Mouse (Mus musculus): ENCODE measurements around the gene Pde7b. TPM values are rescaled to one million over a fixed set of nuclear protein-coding genes. Genes with fewer than 3 reads are reported as not detected.
A peak's percentile ranks its signal among the peaks of the same experiment; 100 is the strongest.

Gene Pde7b
- polyA plus RNA-seq, 1 experiment = 0.70 TPM

GRCm38 (mm10) chr10:20550771-20551170, 174.1 kb downstream of the Pde7b start:
- TF ChIP-seq CTCF (IDR thresholded peaks at IDR 0.05; ENCODE audit: control insufficient read depth, insufficient read depth, insufficient replicate concordance, low read depth, low read length) (no peak), POLR2A (IDR thresholded peaks at IDR 0.05; ENCODE audit: control insufficient read depth, low read depth, low read length) (no peak)
- Histone ChIP-seq H3K27ac (ENCODE audit: control insufficient read depth, insufficient read depth, low read depth, low read length) (no peak overlapping the region), H3K4me1 (ENCODE audit: control insufficient read depth, insufficient read depth, low read length) (peaks cover 9% of the 10 kb centered on the region), H3K36me3 (ENCODE audit: control insufficient read depth, insufficient read depth, low read length) (no peaks in the 10 kb centered on the region), H3K27me3 (ENCODE audit: control insufficient read depth, insufficient read depth, low read length) (no peaks in the 10 kb centered on the region), H3K4me3 (ENCODE audit: control insufficient read depth, low read depth, low read length) (no peak overlapping the region)

GRCm38 (mm10) chr10:20550161-20550560, 174.7 kb downstream of the Pde7b start:
- no peak for TF ChIP-seq CTCF (IDR thresholded peaks at IDR 0.05; ENCODE audit: control insufficient read depth, insufficient read depth, insufficient replicate concordance, low read depth, low read length)
- TF ChIP-seq POLR2A (IDR thresholded peaks at IDR 0.05; ENCODE audit: control insufficient read depth, low read depth, low read length) = no peak
- H3K36me3 ChIP-seq (ENCODE audit: control insufficient read depth, insufficient read depth, low read length) = no peaks in the 10 kb centered on the region
- peaks cover 9% of the 10 kb centered on the region for H3K4me1 ChIP-seq (ENCODE audit: control insufficient read depth, insufficient read depth, low read length)
- no peaks in the 10 kb centered on the region for H3K27me3 ChIP-seq (ENCODE audit: control insufficient read depth, insufficient read depth, low read length)
- no peak overlapping the region for H3K27ac ChIP-seq (ENCODE audit: control insufficient read depth, insufficient read depth, low read depth, low read length)
- no peak overlapping the region for H3K4me3 ChIP-seq (ENCODE audit: control insufficient read depth, low read depth, low read length)

DNA sequence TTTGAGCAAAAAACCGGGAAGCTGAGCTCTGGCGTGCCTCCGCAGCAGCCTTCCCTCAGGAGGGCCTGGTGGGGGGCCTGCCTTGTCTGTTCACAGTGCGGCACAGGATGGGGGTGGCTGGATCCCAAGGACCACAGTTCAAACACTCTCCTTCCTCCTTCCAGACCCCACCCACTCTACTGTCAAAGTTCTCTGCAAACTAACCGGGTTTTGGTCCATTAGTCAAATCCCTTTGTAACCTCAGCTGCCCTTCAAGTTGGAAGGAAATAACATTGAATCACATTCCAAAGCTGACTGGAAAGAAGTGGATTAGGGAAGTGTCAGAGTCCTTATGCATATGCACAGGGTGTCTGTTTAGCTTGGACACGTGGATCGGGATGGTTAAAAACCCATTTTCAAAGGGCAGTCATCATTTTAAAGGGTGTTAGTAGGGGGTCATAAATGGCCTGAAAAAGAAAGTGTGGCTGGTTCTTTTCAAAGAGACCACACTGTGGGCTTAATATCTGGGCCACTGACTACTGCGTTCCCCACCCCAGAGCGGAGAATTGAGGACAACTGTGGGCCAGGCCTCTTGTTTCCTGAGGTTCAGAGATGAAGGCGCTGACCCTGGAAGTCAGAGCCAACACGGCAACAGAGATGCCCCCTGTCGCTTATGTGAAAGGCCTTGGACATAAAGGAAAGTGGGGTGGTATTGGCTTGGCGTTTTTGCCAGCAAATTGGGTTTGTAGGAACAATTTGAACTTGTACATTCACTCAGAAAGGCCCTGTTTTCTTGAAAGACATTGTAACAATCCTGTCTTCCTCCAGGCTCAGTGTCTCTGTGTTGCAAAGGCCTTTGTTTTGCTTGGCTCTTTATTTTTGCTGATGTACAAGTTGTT, 175.8 kb downstream of the Pde7b start:
- no peaks in the 10 kb centered on the region for H3K27me3 ChIP-seq (ENCODE audit: control insufficient read depth, insufficient read depth, low read length)
- peak overlapping the region; percentile 10; the same call in 1 of the 2 replicates for H3K27ac ChIP-seq (ENCODE audit: control insufficient read depth, insufficient read depth, low read depth, low read length)
- TF ChIP-seq CTCF (IDR thresholded peaks at IDR 0.05; ENCODE audit: control insufficient read depth, insufficient read depth, insufficient replicate concordance, low read depth, low read length) (no peak), POLR2A (IDR thresholded peaks at IDR 0.05; ENCODE audit: control insufficient read depth, low read depth, low read length) (no peak)
- peaks cover 9% of the 10 kb centered on the region for H3K4me1 ChIP-seq (ENCODE audit: control insufficient read depth, insufficient read depth, low read length)
- H3K36me3 ChIP-seq (ENCODE audit: control insufficient read depth, insufficient read depth, low read length) = no peaks in the 10 kb centered on the region
- H3K4me3 ChIP-seq (ENCODE audit: control insufficient read depth, low read depth, low read length) = no peak overlapping the region

DNA sequence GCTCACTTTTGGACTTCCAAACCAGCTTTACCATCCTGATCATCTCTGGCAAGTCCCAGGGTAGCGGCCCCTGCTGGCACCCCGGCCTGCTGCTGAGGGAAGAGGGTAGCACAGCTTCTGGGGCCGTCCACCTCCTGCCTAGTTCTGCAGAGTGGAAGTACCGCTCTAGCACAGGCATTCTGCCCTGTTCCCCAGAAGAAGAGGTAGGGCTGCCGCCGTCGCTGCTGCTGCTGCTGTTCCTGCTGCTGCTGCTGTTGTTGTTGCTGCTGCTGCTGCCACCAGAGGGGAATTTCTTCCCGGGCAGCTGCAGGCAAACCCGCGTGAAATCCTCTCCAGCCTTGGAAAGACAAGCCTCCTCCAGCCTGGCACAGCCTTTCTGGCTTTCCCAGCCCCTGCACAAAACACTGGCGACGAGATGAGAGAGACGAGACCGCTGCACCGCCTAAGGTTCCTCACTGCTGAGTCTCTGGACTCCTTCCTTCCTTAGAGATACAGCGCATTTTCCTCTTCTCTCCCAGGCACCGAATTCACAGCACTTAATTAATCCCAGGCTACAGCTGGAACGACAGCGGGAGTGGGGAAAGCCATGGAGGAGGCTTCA, 176.8 kb downstream of the Pde7b start:
- peak overlapping the region; percentile 32; the same call in 1 of the 2 replicates for H3K4me3 ChIP-seq (ENCODE audit: control insufficient read depth, low read depth, low read length)

GRCm38 (mm10) chr10:20543121-20543520, 181.8 kb downstream of the Pde7b start:
- TF ChIP-seq CTCF (IDR thresholded peaks at IDR 0.05; ENCODE audit: control insufficient read depth, insufficient read depth, insufficient replicate concordance, low read depth, low read length) = no peak
- peaks cover 3% of the 10 kb centered on the region; the same call in 1 of the 2 replicates for H3K4me1 ChIP-seq (ENCODE audit: control insufficient read depth, insufficient read depth, low read length)

More for the DNA sequence above, 176.8 kb downstream of the Pde7b start:
- Histone ChIP-seq H3K27me3 (ENCODE audit: control insufficient read depth, insufficient read depth, low read length) (no peaks in the 10 kb centered on the region), H3K36me3 (ENCODE audit: control insufficient read depth, insufficient read depth, low read length) (no peaks in the 10 kb centered on the region), H3K4me1 (ENCODE audit: control insufficient read depth, insufficient read depth, low read length) (peaks cover 8% of the 10 kb centered on the region), H3K27ac (ENCODE audit: control insufficient read depth, insufficient read depth, low read depth, low read length) (no peak overlapping the region)
- TF ChIP-seq POLR2A (IDR thresholded peaks at IDR 0.05; ENCODE audit: control insufficient read depth, low read depth, low read length) (no peak), CTCF (IDR thresholded peaks at IDR 0.05; ENCODE audit: control insufficient read depth, insufficient read depth, insufficient replicate concordance, low read depth, low read length) (no peak)

DNA sequence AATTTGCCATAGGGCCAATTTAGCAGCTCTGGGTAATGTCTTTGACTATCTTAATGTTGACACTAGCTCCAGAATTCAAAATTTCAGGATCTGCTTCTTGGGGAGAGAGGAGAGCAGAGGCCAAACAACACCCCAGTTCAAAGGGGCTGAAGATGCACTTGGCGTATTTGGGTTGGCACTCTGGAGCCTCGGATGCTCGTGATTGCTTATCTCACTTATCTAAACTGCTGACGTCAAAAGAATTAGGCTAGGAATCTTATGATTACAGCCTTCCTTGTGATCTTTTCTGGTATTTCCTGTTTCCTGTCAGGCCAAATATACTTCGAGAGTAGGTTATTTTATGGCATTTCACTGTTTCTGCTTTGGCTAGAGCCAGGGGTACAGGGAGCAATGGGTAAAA, 191.1 kb downstream of the Pde7b start:
- Histone ChIP-seq H3K27me3 (ENCODE audit: control insufficient read depth, insufficient read depth, low read length) (no peaks in the 10 kb centered on the region), H3K4me3 (ENCODE audit: control insufficient read depth, low read depth, low read length) (no peak overlapping the region), H3K4me1 (ENCODE audit: control insufficient read depth, insufficient read depth, low read length) (no peaks in the 10 kb centered on the region), H3K27ac (ENCODE audit: control insufficient read depth, insufficient read depth, low read depth, low read length) (no peak overlapping the region), H3K36me3 (ENCODE audit: control insufficient read depth, insufficient read depth, low read length) (no peaks in the 10 kb centered on the region)
- no peak for TF ChIP-seq CTCF (IDR thresholded peaks at IDR 0.05; ENCODE audit: control insufficient read depth, insufficient read depth, insufficient replicate concordance, low read depth, low read length)
- TF ChIP-seq POLR2A (IDR thresholded peaks at IDR 0.05; ENCODE audit: control insufficient read depth, low read depth, low read length) = no peak

More at GRCm38 (mm10) chr10:20543121-20543520, 181.8 kb downstream of the Pde7b start:
- H3K36me3 ChIP-seq (ENCODE audit: control insufficient read depth, insufficient read depth, low read length) = no peaks in the 10 kb centered on the region
- H3K27me3 ChIP-seq (ENCODE audit: control insufficient read depth, insufficient read depth, low read length) = no peaks in the 10 kb centered on the region
- H3K4me3 ChIP-seq (ENCODE audit: control insufficient read depth, low read depth, low read length) = no peak overlapping the region
- no peak overlapping the region for H3K27ac ChIP-seq (ENCODE audit: control insufficient read depth, insufficient read depth, low read depth, low read length)

DNA sequence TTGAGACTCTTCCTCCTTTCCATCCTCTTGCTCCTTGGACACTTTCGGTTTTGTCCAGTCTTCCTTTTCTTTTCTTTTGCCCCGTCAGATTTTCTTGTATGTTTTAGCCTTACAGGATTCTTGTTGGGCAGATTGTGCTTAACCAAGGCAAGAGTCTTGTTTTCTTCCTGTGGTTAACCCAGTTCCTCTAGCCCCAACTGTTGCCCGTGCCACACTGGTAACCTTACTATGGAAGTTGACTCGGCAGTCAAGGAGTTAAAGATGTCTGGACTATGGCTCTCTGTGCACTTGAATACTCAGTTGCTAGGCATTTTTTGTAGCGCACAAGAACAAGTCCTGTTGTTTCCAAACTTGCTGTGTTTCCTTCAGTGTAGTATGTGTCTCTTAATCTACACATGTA, 193.0 kb downstream of the Pde7b start:
- Histone ChIP-seq H3K4me3 (ENCODE audit: control insufficient read depth, low read depth, low read length) (no peak overlapping the region), H3K27ac (ENCODE audit: control insufficient read depth, insufficient read depth, low read depth, low read length) (no peak overlapping the region), H3K36me3 (ENCODE audit: control insufficient read depth, insufficient read depth, low read length) (no peaks in the 10 kb centered on the region), H3K4me1 (ENCODE audit: control insufficient read depth, insufficient read depth, low read length) (peaks cover 2% of the 10 kb centered on the region), H3K27me3 (ENCODE audit: control insufficient read depth, insufficient read depth, low read length) (no peaks in the 10 kb centered on the region)
- TF ChIP-seq CTCF (IDR thresholded peaks at IDR 0.05; ENCODE audit: control insufficient read depth, insufficient read depth, insufficient replicate concordance, low read depth, low read length) (no peak), POLR2A (IDR thresholded peaks at IDR 0.05; ENCODE audit: control insufficient read depth, low read depth, low read length) (no peak)
